Mouse (Mus musculus) central nervous system, embryonic 18 days (tissue): ENCODE data around the gene Optc. TPM values are rescaled to one million over a fixed set of nuclear protein-coding genes. Genes with fewer than 3 reads are reported as not detected.

Experiments
- polyA plus RNA-seq: library from polyadenylated mRNA; depleted of rRNA; stranded (reverse); fragments of >200 nt; gene quantifications from 2 replicates; pipeline ENCODE4 v1.2.3, GENCODE M21; 2012; rRNA removed

The Optc gene
- 6.0 and 6.4 TPM in 2 replicates for polyA plus RNA-seq

DNA sequence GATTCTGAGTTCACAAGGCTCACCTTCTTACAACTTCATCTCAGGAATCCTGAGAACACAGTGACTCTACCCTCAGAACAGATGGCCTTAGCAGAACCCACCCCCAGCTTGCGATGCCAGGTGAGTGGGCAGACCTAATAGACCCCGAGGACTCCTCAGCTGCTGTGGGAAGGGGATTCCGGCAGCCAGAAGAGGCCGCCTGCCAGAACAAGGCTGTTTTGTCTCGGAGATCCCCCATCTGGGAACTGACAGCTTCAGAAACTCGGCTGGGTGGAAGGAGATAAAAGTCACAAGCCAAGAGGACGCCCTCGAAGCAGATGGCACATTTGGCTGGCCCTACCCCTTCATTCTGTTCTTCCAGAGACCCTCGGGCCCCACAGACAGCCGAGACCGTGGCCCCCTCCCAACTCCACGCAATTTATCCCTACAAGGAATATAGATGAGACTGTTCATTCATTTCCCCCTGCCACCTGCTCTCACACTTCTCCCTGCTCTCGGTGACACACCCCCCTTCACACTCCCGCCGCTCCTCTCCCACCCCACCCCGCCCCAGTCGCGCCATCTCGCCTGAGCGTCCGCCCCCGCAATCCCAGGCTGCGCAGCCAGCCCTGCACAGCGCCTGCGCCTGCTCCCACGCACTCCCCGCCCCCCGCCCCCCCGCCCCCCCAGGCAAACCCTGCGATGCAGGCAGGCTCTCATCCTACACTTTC, at the start of gene Optc:
Optc (minus strand) TSS at position 51 of the 710 bp plus-strand sequence.

DNA sequence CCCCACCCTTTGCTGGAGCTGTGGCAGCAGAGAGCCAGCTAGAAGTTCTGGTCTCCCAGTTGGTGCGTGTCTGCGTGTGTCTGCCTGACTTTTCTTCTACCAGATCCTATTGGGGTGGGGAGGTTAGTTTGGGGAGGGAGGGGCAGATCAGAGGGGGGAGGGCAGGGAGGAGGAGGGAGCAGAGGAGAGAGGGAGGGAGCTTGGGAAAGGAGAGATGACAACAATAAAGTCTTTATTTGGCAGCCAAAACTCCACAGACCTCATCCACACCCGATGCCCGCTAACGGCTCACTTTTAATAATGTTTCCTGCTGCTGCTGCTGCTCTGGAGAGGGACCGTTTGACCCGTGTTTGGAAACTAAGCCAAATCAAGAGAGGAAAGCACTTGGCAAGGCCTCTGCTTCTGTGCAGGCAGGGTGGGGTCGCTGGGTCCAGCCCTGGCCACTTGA, 13.5 kb upstream of the Optc start, which contains the start of gene Prelp:
Prelp (minus strand) TSS at position 111 of the 448 bp plus-strand sequence.

Other genes with a start within 250 kb of the Optc start
- gene Zbed6, start 247.1 kb downstream of the Optc start, polyA plus RNA-seq, result 7.0 and 7.1 TPM in 2 replicates
- gene Gm38394, start 246.7 kb downstream of the Optc start, polyA plus RNA-seq, result 6.3 and 6.6 TPM in 2 replicates
- gene Lax1, start 217.9 kb downstream of the Optc start, polyA plus RNA-seq, result 0.44 and 0.52 TPM in 2 replicates
- gene Atp2b4, start 107.0 kb downstream of the Optc start, polyA plus RNA-seq, result 21.9 and 24.6 TPM in 2 replicates
- gene Prelp, start 13.4 kb upstream of the Optc start, polyA plus RNA-seq, result 2.5 and 3.1 TPM in 2 replicates
- gene Fmod, start 129.3 kb upstream of the Optc start, polyA plus RNA-seq, result 6.4 and 9.4 TPM in 2 replicates
- 14.8 and 16.5 TPM in 2 replicates for gene Btg2, start 171.1 kb upstream of the Optc start, polyA plus RNA-seq
- 0.19 and 0.21 TPM in 2 replicates for gene Chit1, start 203.2 kb upstream of the Optc start, polyA plus RNA-seq